Mouse (Mus musculus): Measurements from ENCODE around the gene Pde4b.

- TF ChIP-seq CTCF (IDR thresholded peaks at IDR 0.05) (no peak), EP300 (IDR thresholded peaks at IDR 0.05) (no peak)
These were observed 287.3 kb downstream of the Pde4b start for GRCm38 (mm10) chr4:102374614-102375013.

Measured in lung, postnatal 0 days (tissue).